8 mouse cellular contexts compared by ENCODE assay signal in the genomic region with DNA sequence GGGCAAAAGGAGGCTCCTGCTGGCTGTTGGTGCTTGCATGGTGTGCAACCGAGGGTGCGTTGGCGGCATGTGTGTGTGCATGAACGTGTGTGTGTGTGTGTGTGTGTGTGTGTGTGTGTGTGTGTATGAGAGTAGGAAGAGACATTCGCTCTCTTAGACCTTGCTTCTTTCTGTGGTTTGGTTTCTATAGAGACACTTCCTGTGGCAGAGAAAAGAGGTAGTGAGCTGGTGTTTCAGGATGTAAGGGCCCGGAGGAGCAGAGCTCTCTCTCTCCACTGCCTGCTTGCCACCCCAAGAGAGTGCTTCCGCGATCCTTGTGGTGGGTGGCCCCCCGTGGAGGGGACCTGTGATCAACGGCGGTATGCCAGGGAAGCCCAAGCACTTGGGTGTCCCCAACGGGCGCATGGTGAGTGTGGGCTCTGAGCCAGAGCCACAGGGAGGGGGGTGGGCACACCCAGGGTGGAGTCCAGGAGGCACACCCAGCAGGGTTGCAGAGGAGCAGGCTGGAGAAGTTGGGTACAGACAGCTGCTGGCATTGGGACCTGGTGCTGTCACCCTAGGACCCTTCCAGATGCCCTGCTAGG. TPM values are rescaled to one million over a fixed set of nuclear protein-coding genes. Genes with fewer than 3 reads are reported as not detected.
A peak's percentile ranks its signal among the peaks of the same experiment; 100 is the strongest.
DNase-seq lines count a peak whose midpoint lies in the region; ATAC-seq and TF ChIP-seq lines count a peak whose summit lies in the region.

A gene (plus strand): TSS at position 202 of the 584 bp plus-strand sequence.

- H3K9ac ChIP-seq in MEL (ENCODE audit: control insufficient read depth, low read depth, low read length, poor library complexity, severe bottlenecking): peak within 1 kb of the TSS; percentile 81
- H3K9ac ChIP-seq in limb, embryonic 14.5 days (ENCODE audit: low read depth, low read length, severe bottlenecking): no peak within 1 kb of the TSS

- H3K9me3 ChIP-seq in MEL (replicated peaks; ENCODE audit: insufficient read depth, low read length): no peaks in the 10 kb centered on the region
- H3K9me3 ChIP-seq in heart, embryonic 10.5 days: no peaks in the 10 kb centered on the region
- no peaks in the 10 kb centered on the region for H3K9me3 ChIP-seq in limb, embryonic 14.5 days (ENCODE audit: control insufficient read depth, low read length)

- DNase-seq in B cell, adult 2 months: peak; percentile 77 to 78
- peak; percentile 93 for DNase-seq in MEL (ENCODE audit: low read depth, low spot score)
- DNase-seq in heart, embryonic 10.5 days (ENCODE audit: low spot score): no peak
- DNase-seq in limb, embryonic 14.5 days (ENCODE audit: low spot score): no peak
- DNase-seq in naive thymus-derived CD4-positive, alpha-beta T cell, adult 2 months (ENCODE audit: low read depth): peak; percentile 85
- peak; percentile 84 for DNase-seq in thymus, postnatal 4 days
- no peak for DNase-seq in cerebellum, adult 11-12 months
- DNase-seq in cerebellum, adult 11 months: no peak

- 0 out of 2 replicates have a peak within 1 kb of the TSS, but pooled peaks have one; percentile 10 for H3K4me2 ChIP-seq in limb, embryonic 14.5 days (replicated peaks; ENCODE audit: low read depth, low read length, severe bottlenecking)

- H3K79me2 ChIP-seq in MEL (ENCODE audit: control insufficient read depth, insufficient read depth, low read length, poor library complexity): peaks cover 8% of the 10 kb centered on the region

- H3K27me3 ChIP-seq in MEL (ENCODE audit: control insufficient read depth in 1 of 2, insufficient read depth in 2 of 2, low read length in 2 of 2): no peaks in the 10 kb centered on the region
- H3K27me3 ChIP-seq in heart, embryonic 10.5 days (ENCODE audit: insufficient read depth, poor library complexity, severe bottlenecking): peaks cover 61% of the 10 kb centered on the region
- no peaks in the 10 kb centered on the region for H3K27me3 ChIP-seq in limb, embryonic 14.5 days (ENCODE audit: control insufficient read depth, insufficient read depth, low read length)

- H3K36me3 ChIP-seq in MEL (ENCODE audit: control insufficient read depth in 1 of 2, insufficient read depth in 2 of 2, low read length in 2 of 2): peaks cover 0 to 26% of the 10 kb centered on the region in 2 experiments; a peak in 2 of 4 replicates
- no peaks in the 10 kb centered on the region for H3K36me3 ChIP-seq in heart, embryonic 10.5 days
- H3K36me3 ChIP-seq in limb, embryonic 14.5 days (ENCODE audit: control insufficient read depth, insufficient read depth, low read length): no peaks in the 10 kb centered on the region

- H3K4me1 ChIP-seq in MEL (ENCODE audit: control insufficient read depth in 1 of 2, insufficient read depth in 2 of 2, low read length in 2 of 2): peaks cover 3 to 49% of the 10 kb centered on the region in 2 experiments; a peak in 3 of 4 replicates
- H3K4me1 ChIP-seq in heart, embryonic 10.5 days: peaks cover 15% of the 10 kb centered on the region; the same call in 1 of the 2 replicates
- no peaks in the 10 kb centered on the region for H3K4me1 ChIP-seq in limb, embryonic 14.5 days (ENCODE audit: control insufficient read depth, insufficient read depth, low read length)

- peak; percentile 61 to 86 for TF ChIP-seq POLR2A in MEL (IDR thresholded peaks at IDR 0.05; ENCODE audit: control insufficient read depth in 1 of 2, insufficient read depth in 1 of 2, low read depth in 1 of 2, low read length in 2 of 2, poor library complexity in 1 of 2)
- TF ChIP-seq POLR2A in limb, embryonic 14.5 days (IDR thresholded peaks at IDR 0.05; ENCODE audit: borderline replicate concordance, extremely low read depth, insufficient read depth, insufficient read length): no peak

- no peak for TF ChIP-seq CTCF in MEL (IDR thresholded peaks at IDR 0.05 in 2 of 3, conservative IDR thresholded peaks at IDR 0.05 in 1 of 3; ENCODE audit: control insufficient read depth in 1 of 3, insufficient read depth in 1 of 3, low read depth in 2 of 3, low read length in 3 of 3, poor library complexity in 1 of 3, severe bottlenecking in 1 of 3)

- H3K4me3 ChIP-seq in MEL (ENCODE audit: control insufficient read depth in 1 of 2, insufficient read depth in 1 of 2, low read depth in 2 of 2, low read length in 2 of 2): peak within 1 kb of the TSS; percentile 59 to 79
- H3K4me3 ChIP-seq in heart, embryonic 10.5 days: no peak within 1 kb of the TSS
- H3K4me3 ChIP-seq in limb, embryonic 14.5 days (replicated peaks; ENCODE audit: low read length): no peak within 1 kb of the TSS

- ATAC-seq in limb, embryonic 14.5 days (ENCODE audit: low FRiP score, low read depth): no peak

- 51% methylated on average over 13 of the region's 13 CpGs for WGBS in heart, embryonic 10.5 days
- WGBS in limb, embryonic 14.5 days: 59% methylated on average over 13 of the region's 13 CpGs

- peak within 1 kb of the TSS; percentile 92 for H3K27ac ChIP-seq in MEL (ENCODE audit: control insufficient read depth, low read depth, low read length)
- 0 out of 2 replicates have a peak within 1 kb of the TSS, but pooled peaks have one; percentile 18 for H3K27ac ChIP-seq in heart, embryonic 10.5 days
- H3K27ac ChIP-seq in limb, embryonic 14.5 days (replicated peaks; ENCODE audit: low read depth, low read length): no peak within 1 kb of the TSS

- TF ChIP-seq EP300 in MEL (IDR thresholded peaks at IDR 0.05; ENCODE audit: low read depth in 1 of 2, low read length in 2 of 2): peak; percentile 41 to 48

- no peak for TF ChIP-seq RAD21 in MEL (IDR thresholded peaks at IDR 0.05; ENCODE audit: low read depth, low read length)

TF ChIP-seq in MEL, 35 proteins besides CTCF, POLR2A, EP300 and RAD21:
- peak; percentile 66 for TF ChIP-seq HCFC1 (IDR thresholded peaks at IDR 0.05; ENCODE audit: low read depth, low read length)
- peak; percentile 77; the same call in 1 of the 2 replicates for TF ChIP-seq MXI1 (IDR thresholded peaks at IDR 0.05; ENCODE audit: low read depth, low read length)
- 0 out of 2 replicates have a peak, but pooled peaks have one; percentile 22 for TF ChIP-seq RCOR1 (IDR thresholded peaks at IDR 0.05; ENCODE audit: low read depth, low read length)
- TF ChIP-seq ETS1 (IDR thresholded peaks at IDR 0.05; ENCODE audit: low read depth, low read length): peak; percentile 43; the same call in 1 of the 2 replicates
- TF ChIP-seq NELFE (IDR thresholded peaks at IDR 0.05; ENCODE audit: low read depth, low read length): peak; percentile 53
- TF ChIP-seq MYB (IDR thresholded peaks at IDR 0.05; ENCODE audit: low read depth, low read length): 0 out of 2 replicates have a peak, but pooled peaks have one; percentile 17
- TF ChIP-seq ELF1 (IDR thresholded peaks at IDR 0.05; ENCODE audit: low read depth, low read length): peak; percentile 56
- TF ChIP-seq SIN3A (IDR thresholded peaks at IDR 0.05; ENCODE audit: low read length): peak; percentile 90
- TF ChIP-seq POLR2AphosphoS2 (IDR thresholded peaks at IDR 0.05; ENCODE audit: low read length): no peak
- no peak for TF ChIP-seq GATA1 (IDR thresholded peaks at IDR 0.05; ENCODE audit: low read depth, low read length)
- no peak for TF ChIP-seq ZC3H11A (IDR thresholded peaks at IDR 0.05; ENCODE audit: low read depth, low read length)
- peak; percentile 77 for TF ChIP-seq TBP (IDR thresholded peaks at IDR 0.05; ENCODE audit: low read depth, low read length)
- no peak; the same call in 1 of the 2 replicates for TF ChIP-seq KAT2A (conservative IDR thresholded peaks at IDR 0.05; ENCODE audit: low read depth, low read length)
- no peak for TF ChIP-seq TCF12 (IDR thresholded peaks at IDR 0.05; ENCODE audit: low read depth, low read length)
- peak; percentile 65; the same call in 1 of the 2 replicates for TF ChIP-seq MYC (IDR thresholded peaks at IDR 0.05; ENCODE audit: low read depth, low read length)
- peak; percentile 69; the same call in 1 of the 2 replicates for TF ChIP-seq MAZ (IDR thresholded peaks at IDR 0.05; ENCODE audit: low read depth, low read length)
- no peak for TF ChIP-seq BHLHE40 (IDR thresholded peaks at IDR 0.05; ENCODE audit: borderline replicate concordance, low read depth, low read length)

RNA-seq across cellular contexts. Expression of the gene that starts here (rescaled TPM):
- 14.4 TPM in 2 replicates for total RNA-seq in MEL (2012; rRNA removed)
- 10 to 100 TPM in 1 of 2 experiments, not detected in 1; 20.5 TPM for polyA plus RNA-seq in MEL (2012; ENCODE audit: insufficient read depth in 1 of 2, insufficient read length in 2 of 2, low read depth in 1 of 2, low replicate concordance in 2 of 2, missing spikeins in 1 of 2)
- 0.18 and 0.68 TPM in 2 replicates for polyA plus RNA-seq in heart, embryonic 10.5 days (2016; fragmentation: Nextera tagmentation; extraction: Ambion mirVana)
- 1.8 and 1.9 TPM in 2 replicates for polyA plus RNA-seq in limb, embryonic 14.5 days (2012; rRNA removed)
- 1.3 and 2.4 TPM in 2 replicates for polyA plus RNA-seq in limb, embryonic 14.5 days (2014; fragmentation: Nextera tagmentation; extraction: Ambion mirVana)

Comparison
In these comparisons a context has a peak if more than half of its experiments do, and no peak if none do; other contexts are left out.
1. DNase-seq: peak in B cell, adult 2 months (2 of 2), MEL (single experiment), naive thymus-derived CD4-positive, alpha-beta T cell, adult 2 months (single experiment) and thymus, postnatal 4 days (single experiment); none in heart, embryonic 10.5 days (single experiment), limb, embryonic 14.5 days (single experiment), cerebellum, adult 11-12 months (single experiment) and cerebellum, adult 11 months (single experiment).
2. H3K4me3 ChIP-seq: peak in MEL (2 of 2); none in heart, embryonic 10.5 days (single experiment) and limb, embryonic 14.5 days (single experiment).